Mouse (Mus musculus): Measurements from ENCODE around the gene Hsd17b11.

DNA sequence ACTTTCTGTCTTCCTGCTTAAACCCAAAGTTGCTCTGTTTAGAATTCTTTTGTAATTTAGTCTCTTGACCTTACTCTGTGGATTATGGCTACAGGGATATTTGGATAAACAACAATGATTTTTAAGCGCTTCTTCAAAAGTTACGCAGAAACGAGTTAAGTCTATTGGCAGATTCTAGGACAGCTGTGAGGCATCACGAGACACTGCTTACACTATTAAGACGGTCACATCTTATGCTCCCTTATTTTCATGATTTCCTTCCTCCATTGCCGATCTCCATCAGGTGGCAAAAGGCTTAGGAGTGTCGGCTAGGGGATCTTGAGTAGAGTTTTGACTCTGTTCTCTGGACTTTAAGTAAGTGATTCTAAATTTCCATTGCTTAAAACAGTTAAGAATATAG is 11.5 kb downstream of the Hsd17b11 start:
- no peak for TF ChIP-seq CTCF (IDR thresholded peaks at IDR 0.05; ENCODE audit: low read depth)
- no peak for TF ChIP-seq EP300 (optimal IDR thresholded peaks at IDR 0.05)

All from stomach, postnatal 0 days (tissue).